Mouse (Mus musculus) left cerebral cortex, adult 2 months (tissue): Measurements from ENCODE around the gene Tlx1. TPM values are rescaled to one million over a fixed set of nuclear protein-coding genes. Genes with fewer than 3 reads are reported as not detected.

Source experiments
- DNase-seq, 2 experiments: peaks; one replicate each; pipeline ENCODE4 v3.0.0; 2021 to 2022; ENCODE audit warnings: low spot score in 2 of 2, mixed read lengths in 1 of 2; ENCODE audit errors: extremely low spot score in 1 of 2
- H3K27ac ChIP-seq: fragments of 200-600 bp; 2 replicates; pipeline ENCODE4 v1.8.1; 2022
- H3K4me3 ChIP-seq: fragments of 200-600 bp; 2 replicates; pipeline ENCODE4 v1.8.1; 2022
- CTCF ChIP-seq: fragments of 200-600 bp; IDR thresholded peaks from 2 replicates; pipeline ENCODE4 v1.8.1; 2022; ENCODE audit warnings: antibody characterized with exemption, mild to moderate bottlenecking, moderate library complexity
- intact Hi-C: fragments of 180-260 bp; cut with DNase I; formaldehyde crosslinking; loops from one replicate; pipeline ENCODE4 v1.15.1; 2025
- total RNA-seq, 2 experiments: library from RNA; stranded (reverse); gene quantifications; 2 replicates each; pipeline ENCODE4 v1.2.3; 2021

The Tlx1 gene
- total RNA-seq, 2 experiments from 2014 or later: not detected

DNA sequence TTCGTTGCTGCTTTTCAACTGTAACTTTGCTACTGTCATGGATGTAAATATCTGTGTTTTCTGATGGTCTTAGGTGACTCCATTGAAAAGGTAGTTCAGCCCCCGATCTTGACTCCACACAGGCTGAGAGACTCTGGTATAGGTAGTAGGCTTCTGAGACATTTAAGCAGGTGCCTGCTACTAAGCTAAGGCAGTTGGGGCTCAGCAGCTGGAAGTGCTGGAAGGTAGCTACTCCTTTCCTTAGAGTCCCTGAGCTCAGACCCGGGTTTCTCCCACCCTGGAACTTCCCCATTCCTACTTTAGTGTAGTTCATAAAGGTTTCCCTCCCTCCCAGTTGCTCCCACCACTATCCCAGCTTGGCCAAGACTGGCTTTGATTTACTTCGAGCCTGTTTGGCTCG, 9.5 kb downstream of the Tlx1 start:
- Histone ChIP-seq H3K4me3 (no peak overlapping the region), H3K27ac (no peak overlapping the region)
- DNase-seq: no peak
- no peak for TF ChIP-seq CTCF
- intact Hi-C loops: loop anchor here (2.0 to 5.0 kb wide), 3 partner anchors 72 to 403 kb away; partner anchors contain the start of gene Pax2

DNA sequence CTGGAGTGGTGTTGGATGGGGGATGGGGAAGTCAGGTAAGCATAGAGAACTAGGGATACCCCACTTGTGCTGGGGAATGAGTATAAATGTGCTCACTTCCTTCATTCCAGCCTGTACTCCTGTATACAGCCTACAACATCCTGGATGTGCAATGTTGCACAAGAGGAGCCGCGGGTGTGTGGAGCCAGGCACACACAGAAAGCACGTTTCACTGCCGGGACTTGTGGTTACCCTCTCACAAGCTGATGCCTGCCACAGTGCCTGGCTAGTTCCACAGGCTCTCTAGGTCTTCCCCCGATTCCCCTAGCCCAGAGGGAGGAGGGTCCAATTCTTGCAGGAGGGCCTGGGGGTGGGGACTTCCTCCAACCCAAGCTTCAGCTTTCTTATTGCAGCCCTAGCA, 10.0 kb downstream of the Tlx1 start:
- TF ChIP-seq CTCF: no peak
- intact Hi-C loops: no loop called here
- Histone ChIP-seq H3K4me3 (no peak overlapping the region), H3K27ac (no peak overlapping the region)
- DNase-seq: no peak

DNA sequence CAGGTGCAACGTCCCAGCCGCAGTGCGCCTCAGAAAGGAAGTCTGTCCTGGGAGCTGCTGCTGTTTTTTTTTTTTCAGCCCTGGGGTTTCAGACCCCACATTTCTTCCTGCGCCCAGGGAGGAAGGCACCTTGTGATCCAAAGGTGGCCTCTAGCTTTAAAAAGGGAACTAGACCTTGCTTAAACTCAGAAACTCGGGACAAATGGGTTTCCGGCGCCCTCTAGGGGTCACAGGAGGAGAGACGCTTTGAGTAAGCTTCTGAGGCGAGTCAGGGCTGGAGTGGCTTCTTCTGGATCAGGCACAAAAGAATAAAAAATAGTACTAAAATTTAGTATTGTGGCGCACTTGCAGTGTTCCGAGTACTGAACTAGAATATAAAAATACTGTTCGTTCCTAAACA, 10.6 kb downstream of the Tlx1 start:
- no peak overlapping the region for H3K4me3 ChIP-seq
- DNase-seq: peak; percentile 52 to 62
- intact Hi-C loops: loop anchor here (1.0 kb wide), 1 partner anchor 44 kb away; no protein-coding TSS in a partner anchor
- H3K27ac ChIP-seq: no peak overlapping the region
- peak; percentile 77 for TF ChIP-seq CTCF

DNA sequence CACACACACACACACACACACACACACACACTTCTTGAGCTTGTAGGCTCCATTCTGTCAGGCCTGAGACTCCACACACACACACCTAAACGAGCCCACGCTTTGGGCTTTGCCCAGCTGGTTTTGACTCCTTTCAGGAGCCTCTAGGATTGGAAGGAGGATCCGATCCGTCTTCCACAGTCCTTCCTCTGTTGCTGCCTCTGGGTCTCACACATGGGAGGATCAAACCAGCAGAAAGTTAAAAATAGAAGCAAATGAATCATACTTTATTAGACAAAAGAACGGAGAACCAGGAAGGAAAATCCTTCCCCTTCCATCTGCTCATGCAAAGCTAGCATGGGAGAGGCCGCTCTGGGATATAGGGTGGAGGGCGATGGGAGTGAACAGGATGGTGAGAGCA, 11.7 kb downstream of the Tlx1 start:
- Histone ChIP-seq H3K4me3 (no peak overlapping the region), H3K27ac (no peak overlapping the region)
- intact Hi-C loops: no loop called here
- TF ChIP-seq CTCF: no peak
- DNase-seq: no peak

DNA sequence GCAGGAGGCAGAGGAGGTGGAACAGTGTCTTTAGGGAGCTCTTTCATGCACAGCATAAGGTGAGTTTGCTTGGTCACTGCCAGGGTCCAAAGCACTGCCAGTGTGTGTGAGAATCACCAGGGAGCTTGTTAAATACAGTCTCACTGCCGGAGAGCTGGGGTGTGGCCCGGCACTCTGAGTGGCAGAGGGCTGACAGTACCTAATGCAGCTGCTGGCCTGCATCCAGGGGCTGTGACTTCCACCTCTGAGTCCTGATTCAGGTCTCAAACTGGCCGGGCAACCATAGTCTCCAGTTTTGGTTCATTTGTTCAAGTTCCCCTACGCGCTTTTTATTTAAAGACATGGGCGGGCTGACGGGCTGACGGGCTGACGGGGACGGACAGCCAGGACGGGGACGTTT, 12.4 kb downstream of the Tlx1 start:
- DNase-seq: no peak
- Histone ChIP-seq H3K4me3 (no peak overlapping the region), H3K27ac (no peak overlapping the region)
- TF ChIP-seq CTCF: no peak
- intact Hi-C loops: no loop called here

DNA sequence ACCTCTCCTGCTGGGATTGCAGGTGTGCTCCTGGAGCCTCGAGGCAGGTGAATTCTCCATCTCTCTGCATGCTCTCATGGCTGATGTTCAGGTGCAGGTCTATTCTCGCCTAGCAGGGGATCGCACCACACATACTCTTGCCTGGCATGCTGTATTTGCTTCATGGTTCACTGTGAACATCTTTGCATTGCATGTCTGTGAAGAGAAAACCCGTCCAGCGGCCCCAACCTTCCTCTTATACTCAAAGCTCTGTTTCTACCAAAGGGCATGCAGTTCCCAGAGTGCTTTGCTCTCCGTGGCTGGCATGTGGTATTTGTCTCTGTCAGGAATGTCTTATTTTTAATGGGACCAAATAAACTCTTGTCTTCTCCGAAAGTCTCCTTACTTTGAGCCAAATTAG, 20.0 kb downstream of the Tlx1 start:
- Histone ChIP-seq H3K27ac (no peak overlapping the region), H3K4me3 (no peak overlapping the region)
- intact Hi-C loops: no loop called here
- DNase-seq: no peak
- TF ChIP-seq CTCF: no peak

DNA sequence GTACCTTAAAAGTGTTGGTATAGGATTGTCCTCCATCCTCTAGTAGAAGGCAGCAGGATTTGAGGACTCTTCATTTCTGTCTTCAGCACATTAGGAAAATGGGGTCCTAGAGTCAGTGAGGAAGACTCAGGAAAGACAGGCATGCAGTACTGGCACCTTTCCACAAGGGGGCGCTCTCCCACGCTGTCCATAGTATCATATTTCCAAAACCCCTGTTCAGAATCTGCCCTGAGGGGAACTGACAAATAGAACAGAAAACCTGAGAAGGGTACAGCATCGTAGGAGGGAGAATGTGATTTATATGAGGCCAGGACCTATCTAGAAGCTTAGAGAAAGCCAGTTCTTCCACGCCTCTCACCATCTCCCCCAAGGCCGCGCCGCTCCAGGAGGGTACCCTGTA, 24.3 kb downstream of the Tlx1 start:
- intact Hi-C loops: no loop called here
- no peak overlapping the region for H3K27ac ChIP-seq
- DNase-seq: no peak
- no peak overlapping the region for H3K4me3 ChIP-seq
- peak; percentile 93 for TF ChIP-seq CTCF

DNA sequence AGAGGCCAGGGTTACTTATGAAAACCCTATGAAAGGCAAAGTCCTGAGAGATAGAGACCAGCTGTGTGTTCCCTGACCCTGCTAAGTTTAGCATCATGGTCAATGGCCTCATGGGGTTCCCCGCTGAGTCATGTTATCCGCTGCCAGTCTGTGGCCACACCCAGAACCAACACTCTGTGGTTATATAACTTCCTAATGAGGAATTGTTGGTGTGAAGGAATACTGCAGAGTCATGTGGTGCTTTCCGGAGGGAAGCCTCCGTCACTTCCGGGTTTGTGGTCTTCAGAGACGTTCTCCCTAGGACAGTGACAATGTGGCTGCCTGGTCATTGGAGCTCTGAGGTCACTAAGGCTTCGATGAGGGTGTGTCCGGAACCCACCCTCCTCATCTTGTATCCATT, 25.8 kb downstream of the Tlx1 start:
- TF ChIP-seq CTCF: no peak
- no peak overlapping the region for H3K4me3 ChIP-seq
- no peak for DNase-seq
- no peak overlapping the region for H3K27ac ChIP-seq
- intact Hi-C loops: loop anchor here (2.0 kb wide), 2 partner anchors 41 to 369 kb away; no protein-coding TSS in a partner anchor

DNA sequence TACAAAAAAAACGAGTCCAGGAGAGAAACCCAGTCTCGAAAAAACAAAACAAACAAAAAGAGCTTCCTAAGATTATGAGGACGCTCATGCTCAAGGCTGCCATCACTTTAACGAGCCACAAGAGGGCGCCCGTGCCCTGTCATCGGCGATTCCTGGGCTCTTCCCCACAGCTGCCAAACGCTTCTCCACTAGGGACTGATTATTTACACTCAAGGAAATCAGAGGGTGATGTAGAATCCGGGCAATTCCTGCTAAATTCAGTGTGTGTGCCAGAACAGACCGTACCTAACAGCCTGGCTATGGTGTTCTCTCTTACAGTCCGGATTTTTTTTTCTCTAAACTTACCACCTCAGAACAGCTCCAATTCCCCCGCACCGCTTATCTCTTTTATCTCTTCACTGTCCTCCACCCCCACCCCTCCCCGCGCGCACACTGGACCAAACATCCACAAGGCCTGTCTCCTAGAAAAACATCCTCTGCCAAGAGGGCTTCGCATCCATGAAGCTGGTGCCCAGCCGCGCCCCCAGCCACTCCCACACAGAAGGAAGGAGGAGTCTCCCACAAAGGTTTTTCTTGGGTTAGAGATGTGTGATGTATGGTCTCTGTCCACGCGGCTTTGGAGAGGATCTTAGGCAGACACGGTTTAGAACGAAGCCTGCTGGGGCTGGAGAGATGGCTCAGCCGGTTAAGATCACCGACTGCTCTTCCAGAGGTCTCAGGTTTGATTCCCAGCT, 26.7 kb downstream of the Tlx1 start:
- H3K4me3 ChIP-seq: no peak overlapping the region
- H3K27ac ChIP-seq: no peak overlapping the region
- DNase-seq: peak; percentile 54 to 56
- intact Hi-C loops: loop anchor here (2.0 kb wide), 2 partner anchors 40 to 368 kb away; no protein-coding TSS in a partner anchor
- TF ChIP-seq CTCF: peak; percentile 92

DNA sequence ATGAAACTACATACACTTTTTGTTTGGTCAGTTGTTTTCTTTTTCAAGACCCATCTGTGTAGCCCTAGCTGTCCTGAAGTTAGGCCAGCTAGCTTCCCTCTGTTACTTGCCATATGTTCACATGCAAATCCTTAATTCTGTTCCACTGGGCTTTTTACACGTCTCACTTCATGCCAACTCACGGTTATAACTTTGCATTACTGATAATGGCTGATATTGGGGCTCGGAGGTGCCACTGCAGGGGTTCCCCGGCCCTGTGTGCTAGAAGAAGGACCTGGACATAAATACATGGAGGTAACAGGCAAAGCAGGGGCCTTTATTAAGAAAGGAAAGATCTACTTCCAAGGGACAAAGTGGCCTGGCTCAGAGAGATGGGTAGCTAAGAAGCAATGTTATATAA, 29.0 kb downstream of the Tlx1 start:
- intact Hi-C loops: loop anchor here (2.0 kb wide), 1 partner anchor 13 kb away; no protein-coding TSS in a partner anchor
- no peak for TF ChIP-seq CTCF
- no peak for DNase-seq
- Histone ChIP-seq H3K27ac (no peak overlapping the region), H3K4me3 (no peak overlapping the region)

DNA sequence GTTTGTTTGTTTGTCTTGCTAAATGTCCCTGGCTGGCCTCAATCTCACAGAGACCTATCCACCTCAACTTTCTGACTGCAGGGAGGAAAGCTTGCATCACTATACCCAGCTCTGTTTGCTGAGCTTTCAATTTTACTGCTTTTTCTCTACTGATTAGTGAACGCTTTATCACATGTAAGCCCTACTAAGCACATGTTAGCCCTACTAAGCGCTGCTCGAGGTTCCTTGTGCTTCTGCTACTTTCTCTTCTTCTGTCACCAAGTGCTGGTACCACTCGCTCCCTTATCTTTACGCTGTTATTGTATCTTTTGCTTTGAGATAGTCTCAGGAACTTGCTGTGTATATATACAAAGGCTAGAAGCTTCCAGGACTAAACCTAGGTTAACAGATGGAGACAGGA, 30.0 kb downstream of the Tlx1 start:
- H3K4me3 ChIP-seq: no peak overlapping the region
- no peak for TF ChIP-seq CTCF
- intact Hi-C loops: no loop called here
- no peak for DNase-seq
- no peak overlapping the region for H3K27ac ChIP-seq

DNA sequence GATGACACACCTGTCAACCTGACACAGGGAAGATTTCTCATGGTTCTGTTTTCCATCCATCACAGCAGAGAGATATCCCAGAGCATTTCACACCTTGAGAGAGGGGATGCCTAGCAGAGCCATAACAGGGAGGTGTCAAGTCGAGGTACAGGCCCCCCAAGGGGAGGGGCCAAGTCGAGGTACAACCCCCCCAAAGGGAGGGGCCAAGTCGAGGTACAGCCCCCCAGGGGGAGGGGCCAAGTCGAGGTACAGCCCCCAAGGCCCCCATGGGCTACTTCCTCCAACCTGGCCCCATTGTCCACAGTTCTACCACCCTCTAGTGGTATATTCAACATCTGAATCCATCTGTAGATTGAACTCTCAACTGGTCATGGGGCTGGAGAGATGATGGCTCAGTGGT, 44.2 kb downstream of the Tlx1 start:
- TF ChIP-seq CTCF: no peak
- DNase-seq: no peak
- intact Hi-C loops: no loop called here
- Histone ChIP-seq H3K4me3 (no peak overlapping the region), H3K27ac (no peak overlapping the region)

DNA sequence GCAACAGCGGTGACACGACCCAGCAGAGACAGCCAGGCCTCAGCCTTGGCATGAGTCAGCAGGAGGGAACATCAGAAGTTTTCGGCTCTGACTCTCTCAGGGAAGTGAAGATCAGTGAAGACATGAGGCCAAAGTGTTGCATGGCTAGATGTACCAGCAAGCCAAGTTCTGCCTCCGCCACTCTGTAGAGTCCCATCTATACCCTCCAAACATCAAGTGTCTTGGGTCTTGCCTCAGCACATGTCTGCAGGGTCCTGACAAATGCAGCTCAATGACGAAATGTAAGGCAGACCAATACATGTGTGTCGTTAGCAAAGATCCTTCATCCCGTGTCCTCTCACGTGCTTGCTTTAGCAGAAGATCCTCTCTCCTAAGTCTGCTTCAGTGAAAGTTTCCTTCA, 46.5 kb downstream of the Tlx1 start:
- Histone ChIP-seq H3K27ac (no peak overlapping the region), H3K4me3 (no peak overlapping the region)
- intact Hi-C loops: no loop called here
- no peak for TF ChIP-seq CTCF
- DNase-seq: no peak
